9 mouse cellular contexts compared by ENCODE assay signal in the genomic region with DNA sequence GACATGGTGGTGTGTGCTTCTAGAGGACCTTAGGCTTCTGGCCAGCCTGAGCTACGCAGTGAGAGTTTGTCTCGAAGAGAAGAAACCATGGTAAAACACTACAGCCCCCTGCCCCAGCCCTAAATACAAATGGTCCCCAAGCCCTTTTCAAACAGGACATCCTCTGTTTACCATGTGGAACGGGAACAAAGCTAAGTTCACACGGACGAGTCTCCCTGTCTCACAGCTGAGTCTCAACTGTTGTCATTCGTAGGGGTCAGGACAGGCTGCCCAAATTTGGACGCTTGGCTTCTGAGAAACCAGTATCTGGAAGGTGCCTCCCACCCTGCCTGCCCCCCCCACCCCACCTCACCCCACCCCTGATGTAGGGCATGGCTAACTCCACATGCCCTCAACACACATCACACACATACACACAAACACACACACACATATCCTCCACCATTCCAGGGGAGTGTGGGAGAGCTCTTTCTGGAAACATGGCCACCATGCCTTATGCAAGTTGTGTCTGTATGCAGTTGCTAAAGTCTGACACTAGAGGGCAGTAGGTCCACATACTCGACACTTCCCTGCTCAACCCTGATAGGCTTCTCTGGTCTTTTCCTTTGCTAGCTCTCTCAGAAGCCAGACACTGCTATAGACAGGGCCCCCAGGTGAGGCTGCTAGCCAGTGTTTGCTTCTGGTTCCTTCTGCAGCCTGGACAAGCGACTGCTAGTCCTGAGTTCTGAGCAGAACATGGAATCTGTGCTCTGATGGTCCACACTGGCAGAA. TPM values are rescaled to one million over a fixed set of nuclear protein-coding genes. Genes with fewer than 3 reads are reported as not detected.
DNase-seq lines count a peak whose midpoint lies in the region; ATAC-seq and TF ChIP-seq lines count a peak whose summit lies in the region.
"Not testable (repeated sequence)": the region's sequence is repeated elsewhere in the genome, so short reads cannot be mapped to it uniquely, and the experiment has no call there.
"Had no signal": no experiment of that assay in that cellular context is flagged by ENCODE, and none has a peak within 500 bp of the region (broad histone marks: within the 10 kb centered on the region; RNA-seq: fewer than 3 reads in every experiment).

No protein-coding gene starts in this region.

- 66% methylated on average over 9 of the region's 9 CpGs for WGBS in embryonic facial prominence, embryonic 11.5 days
- WGBS in intestine, postnatal 0 days, result 64% methylated on average over 9 of the region's 9 CpGs

- not testable (repeated sequence) for H3K4me3 ChIP-seq in embryonic facial prominence, embryonic 11.5 days (ENCODE audit: low read depth, low read length); intestine, postnatal 0 days (ENCODE audit: low read depth, low read length); left cerebral cortex, adult 2 months

- not testable (repeated sequence) for H3K9ac ChIP-seq in embryonic facial prominence, embryonic 11.5 days (replicated peaks; ENCODE audit: low read length); intestine, postnatal 0 days (ENCODE audit: low read depth, low read length)

- not testable (repeated sequence) for H3K27me3 ChIP-seq in embryonic facial prominence, embryonic 11.5 days (ENCODE audit: control insufficient read depth, insufficient read depth, low read length); intestine, postnatal 0 days (replicated peaks; ENCODE audit: control insufficient read depth, insufficient read depth, low read length)

- TF ChIP-seq CTCF in intestine, postnatal 0 days (IDR thresholded peaks at IDR 0.05; ENCODE audit: low read depth), result peak; percentile 71
- peak; percentile 60 for TF ChIP-seq CTCF in left cerebral cortex, adult 2 months (IDR thresholded peaks at IDR 0.05)

- not testable (repeated sequence) for H3K36me3 ChIP-seq in embryonic facial prominence, embryonic 11.5 days (replicated peaks; ENCODE audit: control insufficient read depth, insufficient read depth, low read depth, low read length); intestine, postnatal 0 days (ENCODE audit: control insufficient read depth, insufficient read depth)

- H3K4me1 ChIP-seq in embryonic facial prominence, embryonic 11.5 days (ENCODE audit: control insufficient read depth, insufficient read depth, low read length); intestine, postnatal 0 days (replicated peaks; ENCODE audit: control insufficient read depth, insufficient read depth, low read length): not testable (repeated sequence)

- DNase-seq in 3134 (ENCODE audit: extremely low read depth, insufficient read length, low spot score), result peak; percentile 14
- DNase-seq in adrenal gland, postnatal 36 days, result peak; percentile 26 to 31
- DNase-seq in embryonic facial prominence, embryonic 11.5 days (ENCODE audit: low spot score), result peak; percentile 44
- DNase-seq in heart, adult 9 months (ENCODE audit: low spot score in 2 of 2), result peak; percentile 36 to 44
- peak; percentile 51 to 62 for DNase-seq in left cerebral cortex, adult 2 months (ENCODE audit: extremely low spot score in 1 of 2, low spot score in 2 of 2)
- DNase-seq in lung, postnatal 36 days, result peak; percentile 52
- DNase-seq in retina, postnatal 7 days (ENCODE audit: low read depth, low spot score), result peak; percentile 44

- intact Hi-C loops in left cerebral cortex, adult 2 months (cut with DNase I), result not testable (repeated sequence)

- H3K4me2 ChIP-seq in embryonic facial prominence, embryonic 11.5 days (ENCODE audit: low read depth, low read length); intestine, postnatal 0 days (replicated peaks; ENCODE audit: low read depth): not testable (repeated sequence)

- ATAC-seq in embryonic facial prominence, embryonic 11.5 days (replicated peaks; ENCODE audit: insufficient number of reproducible peaks, low FRiP score, low TSS enrichment, low read depth), result peak; percentile 44; the same call in 1 of the 2 replicates
- peak; percentile 57 for ATAC-seq in intestine, postnatal 0 days

- not testable (repeated sequence) for H3K27ac ChIP-seq in embryonic facial prominence, embryonic 11.5 days (replicated peaks; ENCODE audit: low read depth, low read length); intestine, postnatal 0 days (ENCODE audit: low read depth, low read length); left cerebral cortex, adult 2 months

- H3K9me3 ChIP-seq in embryonic facial prominence, embryonic 11.5 days (replicated peaks; ENCODE audit: control insufficient read depth, low read length); intestine, postnatal 0 days (ENCODE audit: control insufficient read depth): not testable (repeated sequence)

RNA-seq across cellular contexts. Expression of a gene that starts 17.2 kb away (rescaled TPM):
- total RNA-seq in adrenal gland, postnatal 36 days (2021), result not detected
- polyA plus RNA-seq in embryonic facial prominence, embryonic 11.5 days (2014; fragmentation: Nextera tagmentation; extraction: Ambion mirVana), result not detected in 2 replicates
- not detected in 2 replicates for polyA plus RNA-seq in intestine, postnatal 0 days (2015; fragmentation: Nextera tagmentation; extraction: Ambion mirVana)
- not detected for total RNA-seq in left cerebral cortex, adult 2 months (2021)
- total RNA-seq: gastrocnemius, postnatal 10 days had no signal
